Mouse (Mus musculus) liver, embryonic 11.5 days (tissue): ENCODE data around the gene Tmem200a. TPM values are rescaled to one million over a fixed set of nuclear protein-coding genes. Genes with fewer than 3 reads are reported as not detected.
"Not testable (repeated sequence)": the region's sequence is repeated elsewhere in the genome, so short reads cannot be mapped to it uniquely, and the experiment has no call there.

Experiments
- ATAC-seq: fragments of 200-750 bp; cut with Nextera tagmentation; replicated peaks from 2 replicates; pipeline ENCODE4 v1.8.0; 2017; ENCODE audit warnings: moderate number of reproducible peaks, mild to moderate bottlenecking, moderate TSS enrichment, moderate library complexity; ENCODE audit not compliant: low FRiP score
- DNase-seq: peaks from one replicate; pipeline ENCODE4 v3.0.0-alpha.2; 2017; ENCODE audit warnings: low spot score
- H3K27ac ChIP-seq: fragments of 300-500 bp; sonication (generic); 2 replicates; pipeline ENCODE4 v1.5.1; 2014; ENCODE audit warnings: mild to moderate bottlenecking, low read depth, low read length, control low read depth
- H3K27me3 ChIP-seq: fragments of 300-500 bp; sonication (generic); replicated peaks from 2 replicates; pipeline ENCODE4 v1.6.1; 2014; ENCODE audit warnings: low read length, mixed read lengths; ENCODE audit not compliant: control insufficient read depth, insufficient read depth
- H3K36me3 ChIP-seq: fragments of 300-500 bp; sonication (generic); 2 replicates; pipeline ENCODE4 v1.6.1; 2014; ENCODE audit warnings: mild to moderate bottlenecking, low read length, moderate library complexity, mixed read lengths; ENCODE audit not compliant: control insufficient read depth, insufficient read depth
- H3K4me1 ChIP-seq: fragments of 300-500 bp; sonication (generic); replicated peaks from 2 replicates; pipeline ENCODE4 v1.6.1; 2014; ENCODE audit warnings: low read length, mixed read lengths; ENCODE audit not compliant: control insufficient read depth, insufficient read depth
- H3K4me2 ChIP-seq: fragments of 300-500 bp; sonication (generic); 2 replicates; pipeline ENCODE4 v1.6.1; 2014; ENCODE audit warnings: mild to moderate bottlenecking, control low read depth, moderate library complexity
- H3K4me3 ChIP-seq: fragments of 300-500 bp; sonication (generic); 2 replicates; pipeline ENCODE4 v1.5.1; 2014; ENCODE audit warnings: low read depth, low read length, control low read depth
- H3K9ac ChIP-seq: fragments of 300-500 bp; sonication (generic); 2 replicates; pipeline ENCODE4 v1.6.1; 2014; ENCODE audit warnings: low read depth, low read length, control low read depth
- H3K9me3 ChIP-seq: fragments of 300-500 bp; sonication (generic); 2 replicates; pipeline ENCODE4 v1.6.1; 2016; ENCODE audit warnings: low read length, inconsistent platforms, mixed read lengths; ENCODE audit not compliant: control insufficient read depth
- WGBS: fragments of 180-500 bp; shearing (Covaris S2); extraction: QIAGEN DNeasy Blood & Tissue Kit; methylation state at CpG from one replicate; pipeline ENCODE4 v1.1.7; 2014; 5-methylcytosine and 5-hydroxymethylcytosine counted together
- polyA plus RNA-seq: library from polyadenylated mRNA; unstranded; fragments of >200 nt; fragmentation: Nextera tagmentation; extraction: Ambion mirVana; gene quantifications from 2 replicates; pipeline ENCODE4 v1.2.1, GENCODE M21; 2014

Tmem200a gene
- polyA plus RNA-seq, 1 experiment from 2014 or later = 2.1 TPM

GRCm38 (mm10) chr10:25927553-25928447 is 151.1 kb downstream of the Tmem200a start:
- H3K9me3 ChIP-seq = no peaks in the 10 kb centered on the region
- H3K27me3 ChIP-seq = no peaks in the 10 kb centered on the region
- no peak overlapping the region for H3K4me3 ChIP-seq
- no peaks in the 10 kb centered on the region for H3K36me3 ChIP-seq
- no peak overlapping the region for H3K9ac ChIP-seq
- DNase-seq (no peak), ATAC-seq (no peak; the same call in 1 of the 2 replicates)
- no peak overlapping the region for H3K4me2 ChIP-seq
- WGBS = 45% methylated on average over 11 of the region's 11 CpGs
- no peak overlapping the region for H3K27ac ChIP-seq
- H3K4me1 ChIP-seq = no peaks in the 10 kb centered on the region

GRCm38 (mm10) chr10:25920640-25921278 is 158.1 kb downstream of the Tmem200a start:
- ATAC-seq = no peak
- no peaks in the 10 kb centered on the region for H3K36me3 ChIP-seq

GRCm38 (mm10) chr10:25918103-25918502 is 160.7 kb downstream of the Tmem200a start:
- H3K27me3 ChIP-seq = no peaks in the 10 kb centered on the region
- H3K4me1 ChIP-seq = no peaks in the 10 kb centered on the region
- no peak overlapping the region for H3K9ac ChIP-seq
- H3K4me2 ChIP-seq = no peak overlapping the region
- DNase-seq = no peak
- H3K4me3 ChIP-seq = no peak overlapping the region
- H3K9me3 ChIP-seq = no peaks in the 10 kb centered on the region
- WGBS = 82% methylated on average over 2 of the region's 2 CpGs
- no peaks in the 10 kb centered on the region for H3K36me3 ChIP-seq
- no peak overlapping the region for H3K27ac ChIP-seq
- no peak for ATAC-seq

More at GRCm38 (mm10) chr10:25920640-25921278, 158.1 kb downstream of the Tmem200a start:
- no peaks in the 10 kb centered on the region for H3K4me1 ChIP-seq
- WGBS = 46% methylated on average over 4 of the region's 4 CpGs
- H3K27ac ChIP-seq = no peak overlapping the region
- no peaks in the 10 kb centered on the region for H3K9me3 ChIP-seq
- no peak overlapping the region for H3K4me2 ChIP-seq
- H3K4me3 ChIP-seq = no peak overlapping the region
- H3K27me3 ChIP-seq = no peaks in the 10 kb centered on the region
- no peak overlapping the region for H3K9ac ChIP-seq
- DNase-seq = no peak

DNA sequence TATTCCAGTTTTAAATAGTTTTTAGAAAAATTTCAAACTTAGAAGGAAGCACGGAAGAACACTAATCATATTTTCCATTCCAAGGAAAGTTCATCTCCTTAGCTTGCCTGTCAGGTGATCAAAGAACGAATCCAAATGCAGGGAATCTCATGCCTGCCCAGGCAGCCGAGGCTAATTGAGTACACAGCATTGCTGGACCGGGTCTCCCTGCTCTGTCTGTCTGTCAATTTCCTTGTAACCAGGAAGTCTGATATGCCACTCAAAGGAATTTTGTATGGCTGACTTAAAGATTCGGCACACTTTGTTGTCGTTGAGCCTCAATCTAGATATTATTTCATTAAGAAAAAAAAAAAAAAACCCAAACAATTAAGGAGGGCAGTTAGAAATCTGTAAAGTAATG is 168.6 kb downstream of the Tmem200a start:
- ATAC-seq (no peak), DNase-seq (no peak)
- H3K27me3 ChIP-seq = no peaks in the 10 kb centered on the region
- H3K9ac ChIP-seq = no peak overlapping the region
- H3K4me1 ChIP-seq = no peaks in the 10 kb centered on the region
- H3K36me3 ChIP-seq = no peaks in the 10 kb centered on the region
- WGBS = 63% methylated on average over 6 of the region's 6 CpGs
- H3K4me3 ChIP-seq = no peak overlapping the region
- H3K9me3 ChIP-seq = no peaks in the 10 kb centered on the region; the same call in 1 of the 2 replicates
- H3K4me2 ChIP-seq = no peak overlapping the region
- H3K27ac ChIP-seq = no peak overlapping the region

DNA sequence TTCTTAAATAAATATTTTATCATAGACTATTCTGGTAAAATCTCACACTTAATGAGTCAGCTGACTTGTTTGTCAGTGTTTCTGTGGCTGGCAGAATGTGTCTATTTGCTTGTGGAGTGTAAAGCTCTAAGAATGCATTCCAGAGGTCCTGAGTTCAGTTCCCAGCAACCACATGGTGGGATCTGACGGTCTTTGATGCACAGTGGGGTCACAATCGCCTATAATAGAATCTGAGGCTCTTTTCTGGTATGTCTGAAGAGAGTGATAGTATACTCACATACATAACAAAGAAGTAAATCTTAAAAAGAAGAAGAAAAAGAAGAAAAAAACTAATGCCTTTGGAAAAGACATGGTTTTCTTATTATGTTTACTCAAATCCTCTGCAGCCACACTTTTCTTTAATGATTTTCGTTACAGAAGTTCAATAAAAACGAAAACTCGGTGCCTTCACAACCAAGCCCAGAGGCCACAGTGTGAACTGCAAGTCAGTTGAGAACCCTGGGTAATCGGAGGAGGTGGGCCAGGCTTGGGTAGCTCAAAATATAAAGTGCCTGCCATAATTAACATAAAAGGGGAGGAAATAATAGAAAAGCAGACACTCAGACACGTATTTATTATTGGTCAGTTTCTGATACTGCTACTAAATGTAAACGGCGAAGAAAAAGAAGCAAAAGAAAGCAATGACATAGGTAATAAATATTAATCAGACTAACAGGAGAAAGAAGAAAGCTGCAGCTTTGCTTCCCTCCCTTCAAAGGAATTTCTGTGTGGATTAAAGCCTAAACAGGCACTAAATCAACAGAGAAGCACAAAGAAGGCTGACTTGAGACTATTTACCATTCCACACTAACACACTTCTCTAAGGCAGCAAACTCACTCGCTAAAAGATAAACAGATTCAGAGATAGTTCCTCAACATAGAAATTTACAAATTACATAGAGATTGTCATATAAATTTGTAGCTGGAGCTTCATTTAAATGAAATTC is 170.5 kb downstream of the Tmem200a start:
- WGBS = 63% methylated on average over 10 of the region's 10 CpGs
- Histone ChIP-seq H3K36me3 (no peaks in the 10 kb centered on the region), H3K4me3 (no peak overlapping the region), H3K9me3 (no peaks in the 10 kb centered on the region; the same call in 1 of the 2 replicates), H3K9ac (no peak overlapping the region), H3K4me1 (no peaks in the 10 kb centered on the region), H3K4me2 (no peak overlapping the region), H3K27ac (no peak overlapping the region), H3K27me3 (no peaks in the 10 kb centered on the region)
- ATAC-seq (no peak), DNase-seq (no peak)

- not testable (repeated sequence) for H3K27me3 ChIP-seq, H3K9ac ChIP-seq
- WGBS = 87% methylated on average over 5 of the region's 5 CpGs
Measured at GRCm38 (mm10) chr10:25894126-25894525, 184.7 kb downstream of the Tmem200a start.

DNA sequence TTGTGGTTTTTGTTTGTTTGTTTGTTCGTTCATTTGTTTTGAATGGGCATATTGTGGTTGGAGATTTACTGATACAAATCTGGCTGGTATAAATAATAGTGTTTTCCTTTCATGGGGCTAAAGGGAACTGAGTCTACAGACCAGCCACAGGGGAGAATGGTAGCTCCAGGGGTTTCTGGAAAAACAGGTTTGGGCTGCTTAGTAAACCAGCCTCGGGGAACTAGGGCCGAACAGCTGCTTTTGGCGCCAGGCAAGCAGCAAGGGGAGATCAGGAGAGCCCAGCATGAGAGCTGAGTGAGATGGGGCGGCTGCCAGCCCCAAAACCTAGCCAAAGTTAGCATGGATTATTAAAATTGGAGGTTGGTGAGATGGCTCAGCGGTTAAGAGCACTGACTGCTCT is 191.6 kb downstream of the Tmem200a start:
- ATAC-seq (no peak), DNase-seq (no peak)
- no peak overlapping the region for H3K27ac ChIP-seq
- H3K4me3 ChIP-seq = no peak overlapping the region
- no peaks in the 10 kb centered on the region for H3K27me3 ChIP-seq
- no peaks in the 10 kb centered on the region for H3K9me3 ChIP-seq
- WGBS = 44% methylated on average over 6 of the region's 6 CpGs
- no peak overlapping the region for H3K4me2 ChIP-seq
- no peaks in the 10 kb centered on the region for H3K4me1 ChIP-seq
- H3K9ac ChIP-seq = no peak overlapping the region
- no peaks in the 10 kb centered on the region for H3K36me3 ChIP-seq

More at GRCm38 (mm10) chr10:25894126-25894525, 184.7 kb downstream of the Tmem200a start:
- H3K4me1 ChIP-seq, H3K4me2 ChIP-seq, H3K36me3 ChIP-seq, ATAC-seq, DNase-seq, H3K27ac ChIP-seq, H3K9me3 ChIP-seq, H3K4me3 ChIP-seq: not testable (repeated sequence)

GRCm38 (mm10) chr10:25884512-25884911 is 194.3 kb downstream of the Tmem200a start:
- H3K9ac ChIP-seq = no peak overlapping the region
- no peaks in the 10 kb centered on the region for H3K27me3 ChIP-seq
- no peak overlapping the region for H3K4me2 ChIP-seq
- WGBS = 87% methylated on average over 2 of the region's 2 CpGs
- no peak overlapping the region for H3K4me3 ChIP-seq
- H3K9me3 ChIP-seq = no peaks in the 10 kb centered on the region
- H3K36me3 ChIP-seq = no peaks in the 10 kb centered on the region
- H3K4me1 ChIP-seq = no peaks in the 10 kb centered on the region
- ATAC-seq (no peak), DNase-seq (no peak)
- no peak overlapping the region for H3K27ac ChIP-seq
